Mouse (Mus musculus): ENCODE measurements around the gene Ets1.

Ets1 gene

DNA sequence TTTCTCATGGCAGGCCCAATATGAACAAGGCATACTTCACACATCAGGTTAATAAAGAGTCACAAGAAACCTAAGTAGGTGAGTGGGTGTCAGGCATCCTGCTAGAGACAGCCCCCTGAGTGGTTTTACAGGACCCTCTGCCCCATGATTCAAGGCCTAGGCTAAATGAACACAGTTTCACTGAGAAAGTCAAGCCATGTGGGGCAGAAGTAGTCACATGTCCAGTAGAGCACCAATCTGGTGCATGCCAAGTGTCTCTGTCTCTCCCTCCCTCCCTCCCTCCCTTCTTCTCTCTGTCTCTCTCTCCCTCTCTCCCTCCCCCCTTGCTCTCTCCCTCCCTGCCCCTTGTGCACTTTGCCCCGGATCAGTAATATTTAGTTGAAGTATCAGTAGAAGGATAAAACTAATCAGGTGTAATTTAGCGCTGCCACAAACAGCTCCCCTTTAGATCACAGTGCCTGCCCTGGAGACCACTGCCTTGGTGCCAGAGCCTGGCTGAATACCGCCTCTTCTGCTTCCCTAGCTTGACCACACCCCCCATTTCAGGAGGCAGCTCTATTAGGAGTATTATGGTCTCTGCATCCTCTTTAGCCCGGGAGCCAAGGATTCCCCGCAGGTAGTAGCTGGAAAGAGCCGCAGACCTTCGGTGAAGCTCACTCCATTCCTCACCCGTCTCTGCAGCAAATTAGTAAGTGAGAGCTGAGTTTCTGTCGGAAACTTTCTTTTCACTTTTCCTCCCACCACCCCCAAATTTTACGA is at the start of gene Ets1:
Gene Ets1, plus strand, starts transcription at position 595 of the 759 bp plus-strand sequence.
- DNase-seq = no peak

DNA sequence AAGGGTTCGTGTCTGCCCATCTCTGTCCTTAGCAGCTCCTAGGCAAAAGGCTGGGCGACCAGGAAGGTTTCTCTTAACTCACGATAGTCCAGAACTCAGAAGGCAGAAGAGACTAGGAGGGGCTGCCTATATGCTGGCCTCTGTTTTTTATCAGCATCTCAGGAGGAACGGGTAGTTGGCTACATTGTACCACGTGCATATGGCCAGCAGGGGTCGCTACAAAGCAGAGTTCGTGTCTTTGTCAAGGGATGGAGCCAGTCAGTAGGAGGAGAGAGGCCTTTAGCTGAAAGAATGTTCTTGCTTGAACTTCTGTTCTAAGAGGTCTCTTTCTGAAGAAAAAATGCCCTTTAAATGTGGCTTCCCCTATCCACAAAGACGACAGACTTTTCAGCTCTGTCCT is 46.1 kb upstream of the Ets1 start:
- peak; percentile 87 to 91 for DNase-seq

DNA sequence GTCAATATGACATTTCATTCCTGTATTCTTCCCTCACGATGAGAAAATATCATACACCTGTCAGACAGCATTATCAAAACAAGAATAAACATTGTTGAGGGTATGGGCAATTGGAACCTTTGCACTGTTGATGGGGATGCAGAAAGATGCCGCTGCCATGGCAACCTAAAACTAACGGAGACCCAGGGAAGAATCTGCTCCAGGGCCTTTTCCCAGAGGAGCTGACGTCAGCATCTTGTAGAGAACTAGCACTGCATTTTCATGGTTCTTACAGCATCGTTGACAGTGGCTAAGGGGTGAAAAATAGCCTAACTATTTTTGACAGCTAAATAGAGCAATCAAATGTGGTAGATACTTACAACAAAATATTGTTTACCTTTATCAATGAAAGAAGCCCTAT is 45.5 kb upstream of the Ets1 start:
- no peak for DNase-seq

DNA sequence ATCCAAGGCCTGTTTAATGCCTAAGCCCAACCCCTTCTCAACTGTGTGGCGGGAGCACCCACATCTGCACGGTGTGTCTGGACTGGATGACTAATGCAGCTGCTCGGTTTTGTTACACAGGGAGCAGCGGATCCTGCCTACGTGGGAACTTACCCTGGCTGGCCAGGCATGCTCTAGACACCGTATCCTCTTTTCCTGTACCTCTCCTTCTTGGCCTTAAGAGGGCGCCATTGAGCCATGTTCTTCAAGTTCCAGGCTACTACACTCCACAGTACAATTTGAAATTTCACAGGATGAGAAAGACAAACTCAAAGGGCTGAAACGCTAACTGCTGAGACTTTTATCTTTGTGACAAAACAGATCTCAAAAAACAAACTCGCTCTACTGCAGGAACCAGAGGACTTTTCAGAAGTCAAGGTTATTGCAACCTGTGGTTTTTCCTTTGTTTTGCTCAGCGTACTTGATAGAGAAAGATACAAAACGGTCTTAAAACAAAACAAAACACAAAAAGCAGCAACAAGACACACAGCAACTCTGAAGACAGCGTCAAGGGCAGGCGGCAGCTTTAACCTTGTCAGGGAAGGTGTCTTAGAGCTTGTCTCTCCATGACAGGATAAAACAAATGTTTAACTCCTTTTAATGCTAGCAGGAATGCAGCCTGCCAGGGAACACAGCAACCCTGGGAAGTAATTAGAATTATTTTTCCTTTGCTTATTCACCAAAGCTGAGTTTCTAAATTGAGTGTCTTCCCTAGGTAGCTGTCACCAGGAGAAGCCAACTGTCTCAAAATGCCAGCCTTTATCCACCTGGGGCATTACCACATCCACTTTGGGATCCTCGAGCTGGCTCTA is 44.1 kb upstream of the Ets1 start:
- peak; percentile 67 to 77 for DNase-seq

DNA sequence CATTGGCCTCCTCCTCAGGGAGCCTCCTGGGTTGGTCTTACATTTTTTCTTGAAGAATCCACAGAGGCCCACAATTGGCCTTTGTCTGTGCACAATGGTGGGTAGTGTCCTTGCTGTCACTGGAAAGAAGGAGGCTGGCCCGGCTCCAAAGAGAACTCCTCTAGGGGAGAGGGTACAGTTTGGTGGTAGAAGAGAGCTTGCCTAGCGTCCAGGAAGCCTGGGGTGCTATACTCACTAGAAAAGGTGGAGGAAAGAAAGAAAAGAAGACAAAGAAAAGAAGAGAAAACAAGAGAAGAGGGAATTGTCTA is 43.5 kb upstream of the Ets1 start:
- peak in 1 of 2 experiments; percentile 53 for DNase-seq

DNA sequence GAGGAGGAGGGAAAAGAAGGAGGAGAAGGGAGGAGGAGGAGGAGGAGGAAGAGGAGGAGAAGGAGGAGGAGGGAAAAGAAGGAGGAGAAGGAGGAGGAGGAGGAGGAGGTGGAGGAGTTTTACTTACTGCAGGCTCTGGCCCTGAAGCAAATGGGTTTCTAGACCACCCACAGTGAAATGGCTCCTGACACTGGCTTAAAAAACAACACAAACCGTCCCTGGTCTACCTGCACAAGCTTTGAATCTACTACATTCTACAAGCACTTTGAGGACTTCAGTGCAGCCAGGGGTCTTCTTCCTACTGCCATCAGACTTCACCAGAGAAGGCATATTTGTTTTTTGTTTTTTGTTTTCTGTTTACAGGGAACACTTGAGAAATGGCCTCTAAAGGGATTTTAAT is 42.2 kb upstream of the Ets1 start:
- no peak for DNase-seq

DNA sequence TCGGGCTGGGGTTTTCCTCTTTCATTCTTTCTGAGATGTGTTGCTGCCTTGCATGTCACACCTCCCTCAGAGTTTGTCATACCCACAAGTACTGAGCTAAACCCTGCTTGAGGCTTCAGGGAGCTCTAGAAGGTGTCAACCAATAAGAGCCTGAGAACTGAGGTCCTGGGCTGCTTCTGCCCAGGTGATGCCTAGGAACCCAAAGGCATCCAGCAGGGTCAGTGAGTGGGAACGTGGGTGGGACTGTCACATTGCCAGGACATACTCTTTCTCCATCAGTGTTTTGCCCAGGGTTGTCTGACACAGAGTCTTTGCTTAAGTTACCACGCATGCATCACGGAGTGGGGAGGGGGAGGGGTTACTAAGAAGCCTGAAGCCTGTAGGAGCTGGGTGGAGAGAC is 41.7 kb upstream of the Ets1 start:
- DNase-seq = peak; percentile 47 to 57

DNA sequence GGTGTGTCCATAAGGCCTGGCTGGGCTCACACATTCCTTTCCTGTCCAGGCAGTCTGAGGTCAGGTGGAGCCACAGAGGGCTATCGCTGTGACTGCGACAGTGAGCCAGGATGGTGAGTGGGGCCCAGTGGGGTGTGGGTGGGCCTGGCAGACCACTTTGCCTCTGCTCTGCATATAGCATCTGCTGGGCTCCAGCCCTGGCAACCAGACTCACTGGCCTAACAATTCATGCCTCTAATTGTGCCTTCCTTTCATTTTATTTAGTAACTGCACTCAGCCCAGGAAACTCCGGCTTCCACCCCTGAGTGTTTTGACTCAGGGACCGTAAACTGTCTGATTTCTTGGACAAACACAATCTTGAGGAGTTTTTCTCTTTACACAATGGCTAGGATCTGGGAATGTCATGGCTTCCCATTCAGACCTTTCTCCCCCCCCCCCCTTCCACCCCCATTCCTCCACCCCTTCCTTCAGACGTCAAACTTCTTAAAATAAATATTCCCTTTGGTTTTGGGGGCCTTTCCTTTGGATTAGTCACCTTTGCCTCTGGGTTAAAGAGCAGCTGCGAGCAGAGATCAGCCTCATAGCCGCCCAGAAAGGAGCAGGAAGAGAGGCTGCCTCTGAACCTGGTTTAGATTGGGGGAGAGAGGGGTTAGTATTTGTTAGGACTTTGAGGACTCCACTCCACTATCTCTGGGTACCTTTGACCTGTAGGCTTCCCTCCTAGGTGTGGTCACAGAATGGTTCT is 40.8 kb upstream of the Ets1 start:
- no peak for DNase-seq

DNA sequence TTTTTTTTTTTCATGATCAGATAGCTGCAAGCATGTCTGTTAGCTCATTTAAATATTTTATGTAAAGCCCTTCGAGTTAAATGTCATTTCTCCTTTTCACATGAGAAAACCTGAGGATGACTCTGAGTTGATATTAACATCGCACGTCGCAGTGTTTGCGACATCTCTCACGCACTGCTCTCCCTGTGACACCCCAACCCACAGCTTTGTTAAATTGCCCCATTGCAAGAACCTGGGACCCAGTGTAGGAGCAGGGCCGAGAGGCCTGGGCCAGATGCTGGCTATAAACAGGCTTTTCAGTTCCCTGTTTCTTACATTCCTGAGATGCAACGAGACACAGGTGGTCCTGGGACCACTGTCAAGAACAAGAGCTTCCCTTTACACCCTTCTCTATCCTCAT is 39.7 kb upstream of the Ets1 start:
- no peak for DNase-seq

DNA sequence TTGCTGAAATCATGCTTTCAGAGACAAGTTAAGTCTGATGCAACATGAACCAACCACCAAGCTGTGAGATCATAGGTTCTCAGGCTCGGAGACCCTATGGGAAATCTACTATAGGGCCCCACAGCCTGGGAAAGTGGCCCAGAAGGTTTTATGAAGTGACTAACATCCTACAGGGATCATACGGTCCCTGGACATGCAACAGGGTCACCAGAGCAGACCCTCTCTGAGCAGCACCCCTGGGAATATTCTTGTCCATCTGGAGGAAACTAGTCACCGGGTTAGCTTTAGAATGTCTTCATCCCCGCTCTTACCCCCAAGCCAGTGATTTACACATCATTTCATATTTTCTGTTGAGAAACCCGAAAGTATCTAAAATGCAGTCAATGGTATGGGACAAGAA is 34.1 kb upstream of the Ets1 start:
- DNase-seq = no peak

DNA sequence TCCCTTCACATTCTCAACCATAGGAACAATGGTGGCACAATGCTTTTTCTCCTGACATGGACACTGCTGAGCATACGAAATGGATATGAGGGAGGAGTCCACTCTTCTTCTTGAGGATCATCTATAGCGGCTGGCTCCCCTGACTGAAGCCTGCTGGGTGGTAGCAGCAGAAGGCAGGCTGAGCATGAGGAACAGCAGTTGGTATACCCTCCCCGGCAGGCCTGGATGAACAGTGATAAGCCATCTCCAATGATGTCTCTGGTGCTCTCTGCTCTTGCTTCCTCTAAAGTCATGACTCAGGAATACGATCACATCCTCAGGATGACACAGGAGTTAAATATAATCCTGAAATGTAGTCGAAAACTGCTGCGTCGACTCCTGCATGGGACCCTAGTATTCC is 32.9 kb upstream of the Ets1 start:
- DNase-seq = no peak

DNA sequence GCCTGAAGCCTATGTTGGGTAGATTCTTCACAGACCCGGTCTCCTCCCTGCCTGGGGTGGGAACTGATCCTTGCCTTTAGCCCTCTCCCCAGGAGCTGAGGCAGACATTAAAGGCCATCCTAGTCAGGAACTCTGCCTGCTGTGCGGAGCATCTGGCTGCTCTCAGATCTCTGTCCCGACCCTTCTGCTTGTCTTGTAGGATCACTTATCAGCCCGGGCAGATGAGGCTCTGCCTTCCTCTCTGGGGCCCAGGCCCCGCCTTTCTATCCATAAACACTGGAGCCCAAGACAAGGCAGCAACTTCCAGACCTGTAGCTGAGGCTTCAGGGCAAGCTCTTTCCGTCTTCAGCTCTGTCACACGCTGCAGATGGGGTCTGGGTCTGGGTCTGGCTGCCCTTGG is 28.8 kb upstream of the Ets1 start:
- peak in 1 of 2 experiments; percentile 24 for DNase-seq

DNA sequence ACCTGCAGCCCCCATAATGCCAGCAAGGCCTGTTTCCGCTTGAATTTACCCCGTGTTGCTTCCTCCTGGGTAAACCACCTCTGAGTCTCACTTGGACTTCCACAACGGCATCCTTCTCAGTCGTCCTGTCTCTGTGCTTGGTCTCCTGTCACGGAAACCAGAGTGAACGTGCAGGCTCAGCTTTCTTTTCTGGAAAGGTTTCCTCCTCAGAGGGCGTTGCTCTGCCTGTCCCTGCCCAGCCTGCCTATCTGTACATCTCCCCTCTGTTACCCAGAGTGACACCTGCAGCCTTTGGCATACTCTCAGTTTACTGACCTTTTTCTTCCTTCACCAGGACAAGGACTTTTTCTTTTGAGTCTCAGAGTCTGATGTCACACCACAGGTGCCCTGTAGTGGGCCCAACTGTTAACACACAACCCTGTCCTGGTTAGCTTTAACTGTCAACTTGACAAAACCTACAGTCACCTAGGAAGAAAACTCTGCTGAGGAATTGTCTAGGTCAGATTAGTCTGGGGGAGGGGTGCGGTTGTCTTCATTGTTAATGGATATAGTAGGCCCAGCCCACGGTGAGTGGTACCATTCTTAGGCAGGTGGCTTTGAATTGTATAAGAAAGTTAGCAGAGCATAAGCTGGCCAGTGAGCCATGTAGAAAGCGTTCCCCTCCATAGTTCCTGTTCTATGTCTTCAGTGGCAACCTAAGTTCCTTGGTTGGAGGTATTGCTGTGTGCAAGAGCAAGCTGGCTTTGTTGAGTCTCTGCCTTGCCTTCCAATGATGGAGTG is 27.0 kb upstream of the Ets1 start:
- DNase-seq = peak; percentile 64 to 69

DNA sequence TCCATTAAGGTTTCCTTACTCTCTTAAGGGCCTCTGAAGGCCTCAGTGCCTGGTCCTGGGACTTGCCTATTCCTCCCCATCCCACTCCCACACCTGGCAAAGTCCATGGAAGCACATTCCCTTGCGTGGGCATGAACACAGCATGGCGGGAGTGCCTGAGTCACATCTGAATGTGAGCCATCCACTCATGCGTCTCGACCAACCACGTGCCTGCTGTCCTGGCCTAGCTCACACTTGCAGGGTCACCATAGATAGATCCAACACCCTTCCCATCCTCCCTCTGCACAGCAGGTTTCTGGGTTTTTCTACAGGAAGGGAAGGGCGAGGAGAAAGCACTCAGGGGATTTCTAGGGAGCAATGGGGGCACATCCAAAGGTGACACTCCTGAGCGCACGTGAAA is 25.8 kb upstream of the Ets1 start:
- no peak for DNase-seq

DNA sequence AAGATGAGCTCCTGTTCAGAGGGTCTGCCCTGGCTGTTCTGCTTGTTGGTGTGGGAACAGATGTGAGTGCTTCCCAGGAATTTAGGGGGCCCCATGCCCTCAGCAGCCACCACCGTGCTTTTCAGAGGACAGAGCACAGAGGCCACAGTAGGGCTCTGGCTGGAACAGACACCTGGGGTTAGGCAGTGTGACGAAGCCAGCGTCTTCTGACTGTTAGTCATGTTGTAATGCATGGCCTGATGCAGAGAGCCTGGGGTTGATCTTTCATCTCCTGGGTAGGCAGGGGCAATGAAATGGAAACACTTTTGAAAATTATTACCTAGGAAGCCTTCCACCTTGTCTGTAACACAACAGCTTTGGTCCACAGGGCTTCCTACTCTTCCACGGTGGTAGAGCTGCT is 25.4 kb upstream of the Ets1 start:
- DNase-seq = peak; percentile 38 to 53

DNA sequence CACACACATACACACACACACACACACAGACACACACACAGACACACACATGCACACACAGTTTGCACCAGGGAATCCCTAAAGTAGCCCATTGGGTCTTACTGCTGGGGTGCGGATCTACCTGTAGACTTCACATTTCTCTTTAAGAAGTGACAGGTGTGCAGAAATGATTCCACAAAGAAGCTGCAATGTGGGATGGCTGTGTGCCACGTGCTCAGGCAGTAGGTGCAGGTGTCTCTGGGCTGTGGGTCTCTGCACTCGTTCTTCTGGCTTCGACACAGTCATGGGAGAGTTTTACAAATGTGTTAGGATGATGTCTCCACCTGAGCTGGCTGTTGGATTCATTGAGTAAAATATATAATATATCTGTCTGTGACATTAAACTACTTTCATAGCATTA is 24.7 kb upstream of the Ets1 start:
- DNase-seq = peak; percentile 52 to 75

DNA sequence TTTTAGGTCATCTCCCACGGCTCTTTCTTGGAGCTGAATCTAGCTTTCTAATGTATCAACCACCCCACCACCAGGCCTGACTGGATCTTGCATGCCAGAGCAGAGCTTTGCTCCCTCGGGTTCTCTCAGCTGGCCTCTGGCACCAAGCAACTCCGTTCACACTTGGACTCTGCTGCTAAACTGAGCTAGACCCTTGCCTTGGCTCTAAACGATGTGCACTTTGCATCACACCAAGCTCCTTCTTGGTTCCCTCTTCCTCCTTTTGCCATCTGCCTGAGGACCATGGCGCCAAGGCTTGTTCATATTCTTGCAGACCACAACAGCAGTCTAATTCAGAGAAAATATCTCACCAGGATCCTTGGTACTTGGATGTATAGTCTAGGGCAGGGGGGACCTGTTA is 23.6 kb upstream of the Ets1 start:
- DNase-seq = peak in 1 of 2 experiments; percentile 37

DNA sequence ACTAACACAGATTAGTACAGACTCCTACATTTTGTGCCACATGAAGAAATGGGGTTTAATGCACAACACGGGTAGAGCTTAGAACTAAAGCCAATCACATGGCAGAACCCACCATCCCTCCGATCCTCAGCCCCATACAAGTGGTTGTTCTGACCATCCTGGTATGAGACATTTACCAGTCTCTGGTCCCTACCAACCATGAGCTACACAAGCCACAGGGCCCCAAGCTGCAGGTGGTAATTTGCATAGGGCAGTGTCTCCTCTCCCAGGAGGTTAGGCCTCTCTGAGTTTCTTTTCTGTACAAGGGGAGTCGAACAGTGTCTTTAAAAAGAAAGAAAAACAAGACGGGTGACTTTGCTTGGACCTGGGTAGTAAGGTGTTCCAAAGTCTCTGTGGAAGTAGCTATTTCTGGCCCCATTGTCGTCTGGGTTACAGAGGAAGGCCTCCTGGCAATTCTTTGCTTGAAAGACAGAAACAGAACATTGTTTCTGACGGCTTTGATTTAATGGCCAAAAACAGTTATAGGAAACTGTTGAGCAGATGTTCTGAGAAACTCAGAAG is 23.1 kb upstream of the Ets1 start:
- peak; percentile 63 to 76 for DNase-seq

DNA sequence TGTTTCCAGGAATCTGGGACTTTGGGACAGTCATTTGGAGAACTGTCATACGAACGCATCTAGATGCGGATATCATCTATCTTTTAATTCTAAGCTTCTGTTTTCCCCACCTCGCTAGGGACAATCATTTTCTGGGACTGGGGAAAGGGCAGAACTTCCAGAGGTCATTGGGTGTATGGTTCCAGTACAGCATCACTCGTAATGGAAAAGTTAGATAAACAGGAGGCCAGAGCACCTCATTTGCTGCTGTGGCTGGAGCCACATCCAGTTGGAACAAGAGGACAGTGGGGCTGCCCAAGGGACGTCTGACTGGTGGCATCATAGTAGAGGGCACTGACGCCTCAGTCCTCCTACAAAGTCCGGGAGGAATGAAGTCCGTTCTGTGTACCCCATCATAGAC is 21.8 kb upstream of the Ets1 start:
- DNase-seq = no peak

DNA sequence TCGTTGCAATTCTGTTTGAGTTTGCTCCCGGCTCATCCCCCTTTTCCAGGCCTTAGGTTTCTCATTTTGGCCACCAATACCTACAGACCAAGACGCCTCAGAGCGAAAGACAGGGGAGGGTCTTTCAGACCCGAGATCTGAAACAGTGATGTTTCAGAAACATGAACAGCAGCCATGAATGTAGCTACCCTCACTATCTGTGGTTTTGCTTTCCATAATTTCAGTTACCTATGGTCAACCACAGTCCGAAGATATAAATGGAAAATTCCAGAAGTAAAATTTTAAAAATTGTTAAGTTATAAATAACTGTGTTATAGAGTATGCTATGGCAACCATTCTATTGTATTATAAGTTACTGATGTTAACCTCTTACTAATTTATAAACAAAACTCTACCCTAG is 20.6 kb upstream of the Ets1 start:
- no peak for DNase-seq

DNA sequence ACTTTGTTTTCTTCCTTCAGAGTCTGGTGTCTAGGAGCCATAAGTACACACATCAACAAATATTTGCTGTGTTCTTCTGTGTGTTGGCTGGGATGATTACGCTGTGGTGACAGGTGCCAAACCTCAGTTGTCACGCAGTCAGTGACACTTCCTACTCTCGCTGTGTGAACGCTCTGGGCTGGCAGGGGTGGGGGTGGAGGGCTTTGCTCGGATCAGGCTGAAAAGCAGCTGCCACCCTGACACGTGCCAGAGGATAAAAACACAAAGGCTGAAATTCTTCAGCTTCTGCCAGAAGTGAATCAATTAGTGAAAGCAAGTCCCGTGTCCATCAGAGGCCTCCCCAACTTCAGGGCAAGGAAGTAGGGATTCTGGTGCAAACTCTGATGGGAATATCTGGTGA is 20.0 kb upstream of the Ets1 start:
- DNase-seq = peak; percentile 69 to 83

Measured in thymus, postnatal 36 days (tissue).